Mouse (Mus musculus) stomach, embryonic 14.5 days (tissue): ENCODE measurements at regions not wholly inside any gene's neighbourhood (a gene's known extent, or its start where the extent isn't known, plus 50 kb on each side); places are given as distances from the start of the nearest gene placed in this dataset.
"Not testable (repeated sequence)": the region's sequence is repeated elsewhere in the genome, so short reads cannot be mapped to it uniquely, and the experiment has no call there.

ENCODE experiments used
- ATAC-seq: fragments of 200-750 bp; cut with Nextera tagmentation; 2 replicates; pipeline ENCODE4 v1.8.0; 2017; ENCODE audit warnings: low read depth, moderate TSS enrichment; ENCODE audit not compliant: insufficient number of reproducible peaks, insufficient read depth, low FRiP score
- H3K27ac ChIP-seq: fragments of 300-500 bp; sonication (generic); 2 replicates; pipeline ENCODE4 v1.5.1; 2014; ENCODE audit warnings: mild to moderate bottlenecking, low read length, moderate library complexity, mixed read lengths
- H3K27me3 ChIP-seq: fragments of 300-500 bp; sonication (generic); 2 replicates; pipeline ENCODE4 v1.6.1; 2014; ENCODE audit warnings: low read length, control low read depth, mixed read lengths; ENCODE audit not compliant: control insufficient read depth, insufficient read depth
- H3K36me3 ChIP-seq: fragments of 300-500 bp; sonication (generic); 2 replicates; pipeline ENCODE4 v1.6.1; 2014; ENCODE audit warnings: mild to moderate bottlenecking, control low read depth, low read length, moderate library complexity, mixed read lengths; ENCODE audit not compliant: control insufficient read depth, insufficient read depth
- H3K4me1 ChIP-seq: fragments of 300-500 bp; sonication (generic); 2 replicates; pipeline ENCODE4 v1.6.1; 2014; ENCODE audit warnings: low read length, control low read depth, mixed read lengths; ENCODE audit not compliant: control insufficient read depth, insufficient read depth
- H3K4me2 ChIP-seq: fragments of 300-500 bp; sonication (generic); replicated peaks from 2 replicates; pipeline ENCODE4 v1.6.1; 2014; ENCODE audit warnings: low read depth, low read length, control low read depth
- H3K4me3 ChIP-seq: fragments of 300-500 bp; sonication (generic); 2 replicates; pipeline ENCODE4 v1.5.1; 2014; ENCODE audit warnings: low read depth, low read length, control low read depth
- H3K9ac ChIP-seq: fragments of 300-500 bp; sonication (generic); replicated peaks from 2 replicates; pipeline ENCODE4 v1.6.1; 2014; ENCODE audit warnings: low read depth, mild to moderate bottlenecking, control low read depth, low read length, moderate library complexity, mixed read lengths
- H3K9me3 ChIP-seq: fragments of 300-500 bp; sonication (generic); 2 replicates; pipeline ENCODE4 v1.6.1; 2016; ENCODE audit warnings: low read depth, low read length, control low read depth; ENCODE audit not compliant: control insufficient read depth
- WGBS: fragments of 180-500 bp; shearing (Covaris S2); extraction: QIAGEN DNeasy Blood & Tissue Kit; methylation state at CpG from one replicate; pipeline ENCODE4 v1.1.7; 2014; 5-methylcytosine and 5-hydroxymethylcytosine counted together

- not testable (repeated sequence) for H3K36me3 ChIP-seq, ATAC-seq, H3K4me2 ChIP-seq, H3K4me3 ChIP-seq, H3K27ac ChIP-seq, H3K4me1 ChIP-seq, H3K9me3 ChIP-seq, H3K9ac ChIP-seq, H3K27me3 ChIP-seq
- WGBS = 92% methylated on average over 1 of the region's 3 CpGs
These were observed 125.2 kb downstream of the Zxdb start for GRCm38 (mm10) chrX:94849549-94849948.

GRCm38 (mm10) chrX:94857501-94857900 is 133.1 kb downstream of the Zxdb start:
- H3K9ac ChIP-seq = no peak overlapping the region
- H3K9me3 ChIP-seq = no peaks in the 10 kb centered on the region
- WGBS = 63% methylated on average over 1 of the region's 1 CpGs
- no peaks in the 10 kb centered on the region for H3K27me3 ChIP-seq
- H3K4me1 ChIP-seq = no peaks in the 10 kb centered on the region
- no peak overlapping the region for H3K27ac ChIP-seq
- no peaks in the 10 kb centered on the region for H3K36me3 ChIP-seq
- no peak overlapping the region for H3K4me2 ChIP-seq
- ATAC-seq = no peak
- no peak overlapping the region for H3K4me3 ChIP-seq

DNA sequence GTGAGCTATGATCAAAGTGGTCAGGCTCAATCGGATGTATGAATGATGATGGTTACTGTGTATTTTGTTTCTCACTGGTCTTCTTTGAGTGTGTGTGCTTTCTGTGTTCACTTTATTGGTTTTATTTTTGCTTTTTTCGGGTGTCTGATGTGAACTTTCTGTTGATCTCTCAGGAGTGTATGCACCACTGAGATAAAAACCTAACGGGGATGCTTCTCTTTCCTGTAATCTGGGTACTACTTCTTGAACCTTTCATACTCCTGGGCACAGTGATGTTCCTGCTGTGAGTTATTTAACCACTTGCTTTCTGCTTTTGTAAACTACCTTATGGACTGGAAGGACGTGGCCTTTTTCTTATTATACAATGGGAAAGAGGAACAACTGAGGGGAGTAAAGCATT is 133.6 kb downstream of the Zxdb start:
- no peaks in the 10 kb centered on the region for H3K9me3 ChIP-seq
- H3K27me3 ChIP-seq = no peaks in the 10 kb centered on the region
- H3K4me2 ChIP-seq = no peak overlapping the region
- no peak for ATAC-seq
- no peaks in the 10 kb centered on the region for H3K36me3 ChIP-seq
- no peak overlapping the region for H3K4me3 ChIP-seq
- H3K4me1 ChIP-seq = no peaks in the 10 kb centered on the region
- H3K27ac ChIP-seq = no peak overlapping the region
- 71% methylated on average over 4 of the region's 4 CpGs for WGBS
- H3K9ac ChIP-seq = no peak overlapping the region

- Histone ChIP-seq H3K4me3 (no peak overlapping the region), H3K9ac (no peak overlapping the region), H3K36me3 (no peaks in the 10 kb centered on the region)
These were observed 138.8 kb downstream of the Zxdb start for GRCm38 (mm10) chrX:94863123-94863522.

DNA sequence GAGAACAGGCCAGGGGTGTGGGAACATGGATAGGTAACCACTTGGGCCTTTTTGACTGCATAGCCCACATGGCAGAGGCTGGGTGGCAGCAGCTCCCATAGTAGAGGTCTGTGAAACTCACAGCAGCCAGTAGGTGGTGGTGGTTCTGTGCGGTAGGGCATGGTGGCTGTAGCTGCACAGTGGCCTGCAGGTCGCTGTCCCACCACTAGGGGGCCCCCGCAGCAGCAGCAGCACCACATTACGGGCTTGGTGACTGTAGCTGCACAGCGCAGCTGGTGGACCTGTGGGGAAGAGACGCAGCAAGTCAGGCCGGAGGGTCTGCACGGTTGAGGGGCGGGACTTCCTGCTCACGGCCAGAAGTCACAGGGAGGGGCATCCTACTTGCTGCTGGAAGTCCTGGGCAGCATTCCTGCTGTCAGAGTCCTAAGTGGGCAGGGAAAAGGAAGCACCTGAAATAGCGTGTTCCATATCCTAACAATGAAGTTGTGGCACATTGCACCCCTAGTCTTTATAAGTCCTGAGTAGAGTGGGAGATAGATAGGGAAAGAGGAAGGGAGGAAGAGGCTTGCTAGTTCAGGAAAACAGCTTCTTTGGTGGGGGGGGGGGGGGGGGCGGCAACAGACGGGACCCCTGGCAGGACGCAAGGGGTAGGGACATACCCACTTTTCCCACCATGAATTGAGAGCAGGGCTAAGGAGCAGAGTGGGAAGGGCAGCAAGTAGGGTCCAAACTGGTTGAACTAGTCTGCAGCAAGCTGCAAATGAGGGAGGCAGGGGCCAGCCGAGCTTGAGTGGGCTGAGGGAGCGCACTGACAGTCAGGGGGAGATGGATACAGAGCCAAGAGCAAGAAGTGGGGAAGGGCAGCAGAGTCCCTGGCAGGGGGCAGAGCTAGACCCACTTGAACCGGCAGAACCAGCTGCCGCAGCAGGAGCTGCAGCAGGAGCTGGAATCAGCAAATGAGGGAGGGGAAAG is 141.4 kb downstream of the Zxdb start:
- Histone ChIP-seq H3K4me1 (no peaks in the 10 kb centered on the region), H3K9ac (no peak overlapping the region), H3K4me3 (peak overlapping the region; percentile 27), H3K36me3 (no peaks in the 10 kb centered on the region), H3K9me3 (no peaks in the 10 kb centered on the region), H3K27me3 (no peaks in the 10 kb centered on the region), H3K27ac (no peak overlapping the region), H3K4me2 (peak overlapping the region; percentile 45)
- 22% methylated on average over 18 of the region's 18 CpGs for WGBS
- peak; percentile 98 for ATAC-seq

More at GRCm38 (mm10) chrX:94863123-94863522, 138.8 kb downstream of the Zxdb start:
- Histone ChIP-seq H3K27ac (no peak overlapping the region), H3K9me3 (no peaks in the 10 kb centered on the region), H3K27me3 (no peaks in the 10 kb centered on the region), H3K4me1 (no peaks in the 10 kb centered on the region), H3K4me2 (no peak overlapping the region)
- peak; percentile 51; the same call in 1 of the 2 replicates for ATAC-seq
- WGBS = 79% methylated on average over 1 of the region's 1 CpGs

DNA sequence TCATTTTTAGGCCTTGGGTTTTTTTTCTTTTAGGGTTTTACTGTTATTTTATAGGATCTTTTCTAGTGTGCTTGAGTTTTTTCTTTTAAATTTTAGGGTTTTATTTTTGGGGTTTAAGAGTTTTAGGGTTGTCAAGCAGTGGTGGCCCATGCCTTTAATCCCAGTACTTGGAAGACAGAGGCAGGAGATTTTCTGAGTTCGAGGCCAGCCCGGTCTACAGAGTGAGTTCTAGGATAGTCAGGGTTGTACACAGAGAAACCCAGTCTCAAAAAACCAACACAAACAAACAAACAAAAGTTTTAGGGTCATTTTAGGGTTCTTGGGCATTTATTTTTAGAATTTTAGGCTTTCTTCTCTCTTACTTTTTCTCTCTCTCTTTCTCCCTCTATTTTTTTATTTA is 142.9 kb downstream of the Spin4 start:
- not testable (repeated sequence) for H3K9ac ChIP-seq, H3K27ac ChIP-seq, H3K9me3 ChIP-seq, ATAC-seq, H3K4me3 ChIP-seq, H3K4me1 ChIP-seq, H3K27me3 ChIP-seq, H3K4me2 ChIP-seq, H3K36me3 ChIP-seq
- WGBS = 95% methylated on average over 2 of the region's 2 CpGs
